Mouse (Mus musculus): ENCODE data around the gene 1700122O11Rik. TPM values are rescaled to one million over a fixed set of nuclear protein-coding genes. Genes with fewer than 3 reads are reported as not detected.
A peak's percentile ranks its signal among the peaks of the same experiment; 100 is the strongest.

Gene 1700122O11Rik
- total and polyA plus RNA-seq, 2 experiments from 2014 or later = not detected

DNA sequence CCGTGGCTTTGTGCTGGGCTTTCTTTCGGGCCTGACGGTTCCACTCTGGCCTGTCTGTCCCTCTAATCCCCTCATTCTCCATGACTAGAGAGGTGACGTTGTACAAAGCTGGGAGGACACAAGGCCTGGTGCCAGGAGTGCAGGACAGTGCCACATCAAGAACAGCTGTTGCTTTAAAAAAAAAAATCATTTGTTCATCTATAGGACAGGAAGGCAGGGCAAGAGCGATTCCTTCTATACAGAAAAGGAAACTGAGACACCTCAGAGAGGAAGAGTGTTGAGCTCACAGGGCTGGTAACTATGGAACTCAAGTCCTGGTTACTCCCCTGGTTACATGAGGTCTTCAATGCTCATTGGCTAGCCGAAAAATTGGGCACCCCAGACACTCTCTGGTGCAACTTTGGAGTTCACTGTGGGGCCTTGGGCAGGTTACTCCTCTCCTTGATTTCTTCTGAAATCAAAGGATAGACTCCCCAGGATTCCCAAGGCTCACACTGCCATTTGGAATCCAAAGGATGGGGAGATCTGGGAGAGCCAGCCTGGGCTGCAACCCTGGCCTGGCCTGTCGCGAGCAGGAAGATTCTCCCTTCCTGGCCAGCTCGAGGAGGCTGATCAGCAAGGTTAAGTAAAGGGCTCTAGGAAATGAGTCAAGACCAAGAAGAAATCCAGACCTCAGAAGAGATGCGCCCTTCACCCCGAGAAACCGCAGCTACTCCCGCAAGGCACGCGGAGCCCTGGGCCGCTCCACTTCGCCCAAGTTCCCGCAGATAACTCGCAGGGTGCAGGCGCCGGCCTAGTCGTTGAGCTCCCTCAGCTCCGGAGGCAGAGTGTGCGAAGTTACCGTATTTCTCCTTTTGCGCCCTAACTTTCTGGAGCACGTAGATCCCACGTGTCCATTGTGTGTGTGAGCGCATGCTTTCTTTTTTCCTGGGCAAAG, 3.5 kb upstream of the 1700122O11Rik start:
- H3K9me3 ChIP-seq (ENCODE audit: low read length) = no peaks in the 10 kb centered on the region
- H3K27ac ChIP-seq (ENCODE audit: low read depth, low read length) = peak overlapping the region; percentile 30; the same call in 1 of the 2 replicates
- no peak overlapping the region for H3K9ac ChIP-seq
- no peak for TF ChIP-seq CTCF (IDR thresholded peaks at IDR 0.05; ENCODE audit: low read depth)
- WGBS = 11% methylated on average over 29 of the region's 29 CpGs
- no peaks in the 10 kb centered on the region for H3K36me3 ChIP-seq (ENCODE audit: insufficient read depth)
- peaks cover 12% of the 10 kb centered on the region for H3K27me3 ChIP-seq (ENCODE audit: insufficient read depth, low read length)
- no peaks in the 10 kb centered on the region for H3K4me1 ChIP-seq (ENCODE audit: insufficient read depth)
- no peak overlapping the region for H3K4me3 ChIP-seq (ENCODE audit: low read depth, low read length)
- ATAC-seq = peak; percentile 92
- DNase-seq = peak; percentile 83
- peak overlapping the region; percentile 31 for H3K4me2 ChIP-seq (ENCODE audit: low read depth)

DNA sequence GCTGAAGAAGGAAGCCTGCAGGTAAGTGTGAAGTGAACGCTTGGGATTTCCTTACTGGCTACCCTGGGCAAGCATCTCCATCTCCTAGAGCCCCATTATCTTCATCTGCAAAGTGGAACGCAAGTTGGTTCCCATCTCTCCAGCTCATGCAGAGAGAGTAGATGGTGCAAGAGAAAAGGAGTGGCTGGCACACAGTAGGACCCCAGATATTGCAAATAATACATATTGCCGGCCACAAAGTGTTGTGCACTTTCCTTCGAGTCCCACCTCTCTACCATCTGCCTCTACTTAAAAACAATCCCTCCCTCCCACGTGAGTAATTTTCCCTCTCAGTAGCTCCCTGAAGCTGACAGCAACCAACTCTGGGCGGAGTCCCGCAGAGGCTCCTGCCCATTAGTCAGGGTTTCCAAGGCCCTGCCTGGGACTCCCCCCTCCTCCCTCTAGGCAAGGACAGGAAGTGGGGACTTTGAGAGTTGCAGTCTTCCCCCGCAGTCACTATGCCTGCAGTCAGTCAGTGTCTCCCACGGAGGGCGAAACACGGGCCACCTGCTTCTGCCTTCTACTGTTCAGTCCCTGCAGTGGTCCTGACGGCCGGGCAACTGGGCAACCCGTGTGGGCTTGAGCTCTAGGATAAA, 1.3 kb upstream of the 1700122O11Rik start:
- H3K27ac ChIP-seq (ENCODE audit: low read depth, low read length) = no peak overlapping the region
- no peak for TF ChIP-seq CTCF (IDR thresholded peaks at IDR 0.05; ENCODE audit: low read depth)
- H3K27me3 ChIP-seq (ENCODE audit: insufficient read depth, low read length) = peaks cover 12% of the 10 kb centered on the region
- DNase-seq = no peak
- 0 out of 2 replicates have a peak overlapping the region, but pooled peaks have one; percentile 5 for H3K4me2 ChIP-seq (ENCODE audit: low read depth)
- H3K4me3 ChIP-seq (ENCODE audit: low read depth, low read length) = no peak overlapping the region
- no peaks in the 10 kb centered on the region for H3K9me3 ChIP-seq (ENCODE audit: low read length)
- WGBS = 17% methylated on average over 14 of the region's 14 CpGs
- no peak overlapping the region for H3K9ac ChIP-seq
- no peaks in the 10 kb centered on the region for H3K4me1 ChIP-seq (ENCODE audit: insufficient read depth)
- peak; percentile 47; the same call in 1 of the 2 replicates for ATAC-seq
- no peaks in the 10 kb centered on the region for H3K36me3 ChIP-seq (ENCODE audit: insufficient read depth)

DNA sequence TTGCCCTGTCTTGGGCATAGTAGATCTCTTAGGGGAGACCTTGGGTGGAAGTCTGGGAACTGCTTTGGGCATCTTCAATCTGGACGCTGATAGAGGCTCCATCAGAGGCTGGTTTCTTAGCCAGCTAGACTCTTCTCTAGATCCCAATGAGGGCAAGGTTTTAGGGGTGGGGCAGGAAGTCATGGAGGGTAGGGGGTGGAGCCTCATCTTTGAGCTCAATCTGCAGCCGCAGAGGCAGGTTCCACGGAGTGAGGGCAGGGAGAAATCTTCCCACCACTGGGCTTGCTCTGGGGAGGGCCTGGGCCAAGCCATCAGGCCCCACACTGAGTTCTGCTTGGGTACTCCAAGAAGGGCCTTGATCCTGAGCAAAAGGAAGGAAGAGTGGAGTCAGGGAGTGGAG, 1.2 kb downstream of the 1700122O11Rik start:
- DNase-seq (no peak), ATAC-seq (no peak)
- Histone ChIP-seq H3K4me3 (ENCODE audit: low read depth, low read length) (no peak overlapping the region), H3K27me3 (ENCODE audit: insufficient read depth, low read length) (peaks cover 12% of the 10 kb centered on the region), H3K9me3 (ENCODE audit: low read length) (no peaks in the 10 kb centered on the region), H3K36me3 (ENCODE audit: insufficient read depth) (no peaks in the 10 kb centered on the region), H3K27ac (ENCODE audit: low read depth, low read length) (no peak overlapping the region), H3K9ac (no peak overlapping the region), H3K4me2 (ENCODE audit: low read depth) (no peak overlapping the region), H3K4me1 (ENCODE audit: insufficient read depth) (no peaks in the 10 kb centered on the region)
- WGBS = 74% methylated on average over 3 of the region's 3 CpGs
- no peak for TF ChIP-seq CTCF (IDR thresholded peaks at IDR 0.05; ENCODE audit: low read depth)

DNA sequence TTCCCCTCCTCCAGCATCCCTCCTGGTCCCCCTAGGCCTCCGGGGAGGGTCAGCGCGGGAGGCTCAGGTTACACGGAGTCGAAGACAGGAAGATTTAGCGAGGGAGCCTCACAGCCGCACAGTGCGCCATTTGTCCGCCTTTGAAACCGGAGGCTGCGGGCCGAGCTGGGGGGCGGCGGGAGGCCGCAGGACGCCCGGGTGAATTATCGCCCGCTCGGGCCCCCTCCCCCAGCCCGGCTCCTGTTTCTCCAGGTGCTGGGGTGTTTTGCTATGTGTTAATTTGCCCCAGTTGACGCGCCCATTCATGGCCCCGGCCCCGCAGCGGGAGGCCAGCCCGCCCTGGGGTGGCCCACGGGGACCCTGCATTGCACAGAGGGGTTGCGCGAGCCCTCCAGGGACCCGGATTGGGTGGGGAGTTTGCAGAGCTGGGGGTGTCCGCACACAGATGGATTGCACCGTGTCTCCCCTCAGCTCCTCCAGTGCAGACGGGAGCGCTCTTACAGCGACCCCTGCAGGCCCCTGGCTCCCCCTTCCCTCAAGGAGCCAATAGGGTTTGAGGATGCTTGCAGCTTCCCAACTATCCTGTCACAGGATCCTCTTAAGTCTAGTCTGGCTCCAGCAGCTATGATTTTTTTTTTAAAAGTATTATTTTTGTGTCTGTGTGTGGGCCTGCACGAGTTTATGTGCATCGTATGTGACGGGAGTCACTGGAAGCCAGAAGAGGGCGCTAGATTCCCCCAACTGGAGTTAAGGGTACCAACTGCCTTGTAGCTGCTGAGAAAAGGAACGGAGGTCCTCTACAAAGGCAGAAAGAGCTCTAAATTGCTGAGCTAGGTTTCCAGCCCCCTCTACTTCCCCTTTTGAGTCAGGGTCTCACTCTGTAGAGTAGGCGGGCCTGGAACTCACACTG, 6.3 kb downstream of the 1700122O11Rik start:
- H3K4me2 ChIP-seq (ENCODE audit: low read depth) = peak overlapping the region; percentile 54
- peak; percentile 61 for TF ChIP-seq CTCF (IDR thresholded peaks at IDR 0.05; ENCODE audit: low read depth)
- ATAC-seq (peak; percentile 80), DNase-seq (peak; percentile 69)
- no peaks in the 10 kb centered on the region for H3K36me3 ChIP-seq (ENCODE audit: insufficient read depth)
- H3K9ac ChIP-seq = peak overlapping the region; percentile 50
- peaks cover 17% of the 10 kb centered on the region; the same call in 1 of the 2 replicates for H3K4me1 ChIP-seq (ENCODE audit: insufficient read depth)
- H3K9me3 ChIP-seq (ENCODE audit: low read length) = no peaks in the 10 kb centered on the region
- no peak overlapping the region for H3K27ac ChIP-seq (ENCODE audit: low read depth, low read length)
- 7% methylated on average over 40 of the region's 42 CpGs for WGBS
- no peaks in the 10 kb centered on the region for H3K27me3 ChIP-seq (ENCODE audit: insufficient read depth, low read length)
- H3K4me3 ChIP-seq (ENCODE audit: low read depth, low read length) = peak overlapping the region; percentile 30

DNA sequence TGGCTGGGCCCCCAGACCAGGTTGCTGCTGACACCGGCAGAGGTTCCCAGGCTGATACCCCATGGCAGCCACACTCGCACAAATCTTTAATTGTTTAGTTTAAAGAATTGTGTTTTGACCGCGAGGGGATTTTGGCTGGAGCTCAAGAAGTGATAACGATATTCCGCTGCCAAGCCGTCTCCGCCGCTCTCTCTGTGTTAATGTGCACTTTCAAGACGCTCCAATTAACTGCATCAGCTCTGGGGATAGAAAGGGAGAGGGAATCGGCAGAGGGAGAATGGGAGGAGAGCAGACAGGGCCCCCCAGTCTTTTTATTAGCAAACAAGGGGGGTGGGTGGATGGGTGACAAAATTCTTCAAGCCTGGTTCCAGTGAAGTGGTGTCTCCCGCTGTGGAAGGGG, 8.9 kb downstream of the 1700122O11Rik start:
- H3K9ac ChIP-seq = no peak overlapping the region
- DNase-seq (peak; percentile 77), ATAC-seq (peak; percentile 73; the same call in 1 of the 2 replicates)
- H3K4me1 ChIP-seq (ENCODE audit: insufficient read depth) = peaks cover 17% of the 10 kb centered on the region; the same call in 1 of the 2 replicates
- 5% methylated on average over 12 of the region's 12 CpGs for WGBS
- no peak for TF ChIP-seq CTCF (IDR thresholded peaks at IDR 0.05; ENCODE audit: low read depth)
- no peak overlapping the region for H3K4me3 ChIP-seq (ENCODE audit: low read depth, low read length)
- no peak overlapping the region for H3K27ac ChIP-seq (ENCODE audit: low read depth, low read length)
- H3K36me3 ChIP-seq (ENCODE audit: insufficient read depth) = no peaks in the 10 kb centered on the region
- no peaks in the 10 kb centered on the region for H3K27me3 ChIP-seq (ENCODE audit: insufficient read depth, low read length)
- no peaks in the 10 kb centered on the region for H3K9me3 ChIP-seq (ENCODE audit: low read length)
- H3K4me2 ChIP-seq (ENCODE audit: low read depth) = peak overlapping the region; percentile 13; the same call in 1 of the 2 replicates

DNA sequence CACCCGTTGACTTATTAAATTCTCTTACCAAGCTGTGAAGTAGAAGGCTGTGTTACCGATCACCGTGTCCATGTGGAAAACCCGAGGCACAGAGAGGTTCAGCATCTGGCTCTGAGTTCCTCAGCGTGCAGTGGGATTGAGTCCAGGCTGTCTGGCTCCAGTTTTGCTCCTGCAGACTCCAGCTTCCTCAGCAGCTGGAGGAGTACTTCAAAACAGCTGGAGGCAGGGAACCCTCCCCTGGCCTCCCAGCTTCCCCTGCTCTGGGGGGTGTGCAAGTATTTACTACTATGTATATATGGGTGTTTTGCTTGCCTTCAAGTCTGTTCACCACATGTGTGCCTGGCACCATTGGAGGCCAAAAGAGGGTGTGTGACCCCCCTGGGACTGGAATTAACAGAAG, 9.8 kb downstream of the 1700122O11Rik start:
- Histone ChIP-seq H3K9ac (no peak overlapping the region), H3K9me3 (ENCODE audit: low read length) (no peaks in the 10 kb centered on the region), H3K27ac (ENCODE audit: low read depth, low read length) (no peak overlapping the region), H3K4me1 (ENCODE audit: insufficient read depth) (peaks cover 17% of the 10 kb centered on the region; the same call in 1 of the 2 replicates), H3K4me3 (ENCODE audit: low read depth, low read length) (no peak overlapping the region), H3K4me2 (ENCODE audit: low read depth) (no peak overlapping the region), H3K36me3 (ENCODE audit: insufficient read depth) (no peaks in the 10 kb centered on the region), H3K27me3 (ENCODE audit: insufficient read depth, low read length) (no peaks in the 10 kb centered on the region)
- DNase-seq = no peak
- WGBS = 74% methylated on average over 5 of the region's 5 CpGs
- no peak for ATAC-seq
- TF ChIP-seq CTCF (IDR thresholded peaks at IDR 0.05; ENCODE audit: low read depth) = no peak

Measured in forebrain, postnatal 0 days (tissue).